Mouse (Mus musculus) gonadal fat pad, adult 2 months (tissue): ENCODE measurements around the gene E130309D02Rik. TPM values are rescaled to one million over a fixed set of nuclear protein-coding genes. Genes with fewer than 3 reads are reported as not detected.

Experiments
- DNase-seq: peaks from one replicate; pipeline ENCODE4 v3.0.0-alpha.2; 2012; ENCODE audit warnings: low read depth
- polyA plus RNA-seq: library from polyadenylated mRNA; depleted of rRNA; stranded (reverse); fragments of >200 nt; gene quantifications from 2 replicates; pipeline ENCODE4 v1.2.3, GENCODE M21; 2012

Gene E130309D02Rik
- polyA plus RNA-seq, 1 experiment: 12.8 TPM

GRCm38 (mm10) chr5:143309916-143310315 is 5.2 kb downstream of the E130309D02Rik start:
- peak; percentile 72 for DNase-seq

DNA sequence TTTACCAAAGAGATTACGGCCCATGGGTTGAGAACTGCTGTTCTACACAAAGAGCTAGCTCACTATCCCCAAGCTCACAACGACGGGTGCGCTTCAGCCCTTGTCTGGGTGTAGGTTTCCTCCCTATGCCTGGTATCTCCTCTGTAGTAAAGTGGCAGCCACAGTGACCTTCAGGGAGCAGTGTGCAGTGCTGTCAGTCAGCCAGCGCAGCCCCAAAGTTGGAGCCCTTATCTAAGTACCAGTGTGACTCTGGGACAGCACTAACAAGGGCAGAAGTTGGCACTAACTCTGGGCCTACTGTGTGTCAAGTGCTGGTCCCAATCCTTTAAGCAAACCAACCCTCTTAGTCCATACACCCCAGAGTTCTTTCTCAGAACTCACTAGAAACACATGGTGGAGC is 6.3 kb downstream of the E130309D02Rik start:
- DNase-seq: no peak

DNA sequence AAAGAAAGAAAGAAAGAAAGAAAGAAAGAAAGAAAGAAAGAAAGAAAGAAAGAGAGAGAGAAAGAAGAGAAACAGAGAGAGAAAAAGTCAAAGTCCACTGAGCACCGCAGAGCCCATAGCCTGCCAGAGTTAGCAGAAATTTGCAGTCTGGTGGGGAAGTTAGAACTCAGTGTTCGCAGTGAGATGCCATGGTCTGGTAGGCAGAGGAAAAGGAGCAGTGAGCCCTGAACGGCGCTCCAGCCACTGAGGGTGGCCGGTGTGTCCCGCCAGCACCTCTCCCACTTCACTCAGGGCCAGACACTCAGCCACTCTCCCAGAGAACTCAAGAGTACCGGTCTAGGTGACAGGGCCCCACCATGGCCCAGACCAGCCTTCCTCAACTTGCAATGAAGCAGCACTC is 10.9 kb downstream of the E130309D02Rik start:
- DNase-seq: no peak

DNA sequence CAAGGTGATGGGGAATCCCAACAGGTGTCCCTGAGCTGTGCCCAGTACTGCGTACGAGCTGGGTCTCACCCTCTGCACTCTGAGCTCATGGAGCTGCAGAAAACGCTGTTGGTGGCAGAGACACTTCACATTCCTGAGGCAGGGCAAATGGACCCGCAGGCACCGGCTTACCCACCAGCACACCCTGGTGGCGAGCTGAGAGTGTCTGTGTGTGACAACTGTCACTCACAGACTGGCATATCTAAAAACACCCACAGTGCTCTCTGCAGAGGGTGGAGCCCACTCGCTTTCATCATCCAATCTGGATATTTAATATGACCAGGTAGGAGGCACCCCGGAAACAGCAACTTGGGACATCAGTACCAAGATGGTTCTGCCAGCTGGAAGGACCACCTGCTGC is 13.9 kb downstream of the E130309D02Rik start:
- DNase-seq: no peak

DNA sequence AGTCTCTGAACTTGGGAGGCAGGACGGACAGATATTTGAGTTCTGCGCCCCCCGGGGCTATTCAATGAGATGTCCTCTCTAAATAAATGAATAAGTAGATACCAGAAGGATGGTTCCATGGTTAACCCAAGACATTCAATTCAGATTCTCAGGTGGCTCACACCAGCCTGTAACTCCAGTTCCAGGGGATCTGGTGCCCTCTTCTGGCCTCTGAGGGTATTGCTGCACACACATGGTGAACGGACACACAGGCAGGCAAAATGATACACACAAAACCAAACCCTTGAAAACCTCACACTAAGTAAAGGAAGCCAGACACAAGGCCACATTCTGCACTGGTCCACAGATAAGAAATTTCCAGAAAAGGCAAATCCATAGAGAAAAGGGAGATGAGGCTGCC is 15.5 kb downstream of the E130309D02Rik start:
- no peak for DNase-seq

DNA sequence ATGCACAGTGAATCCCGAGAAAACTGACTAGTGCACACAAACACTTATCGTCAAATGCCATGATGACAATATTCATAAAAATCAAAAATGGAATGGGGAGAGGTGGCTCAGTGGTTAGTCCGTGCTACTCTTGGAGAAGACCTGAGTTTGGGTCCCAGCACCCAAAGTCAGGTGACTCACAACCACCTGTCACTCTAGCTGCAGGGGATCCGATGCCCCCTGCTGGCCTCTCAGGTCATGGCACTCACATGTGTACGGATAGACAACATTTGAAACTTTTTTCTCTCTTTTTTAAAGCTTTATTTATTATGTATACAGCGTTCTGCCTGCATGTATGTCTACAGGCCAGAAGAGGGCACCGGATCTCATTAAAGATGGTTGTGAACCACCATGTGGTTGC is 16.8 kb downstream of the E130309D02Rik start:
- DNase-seq: no peak

DNA sequence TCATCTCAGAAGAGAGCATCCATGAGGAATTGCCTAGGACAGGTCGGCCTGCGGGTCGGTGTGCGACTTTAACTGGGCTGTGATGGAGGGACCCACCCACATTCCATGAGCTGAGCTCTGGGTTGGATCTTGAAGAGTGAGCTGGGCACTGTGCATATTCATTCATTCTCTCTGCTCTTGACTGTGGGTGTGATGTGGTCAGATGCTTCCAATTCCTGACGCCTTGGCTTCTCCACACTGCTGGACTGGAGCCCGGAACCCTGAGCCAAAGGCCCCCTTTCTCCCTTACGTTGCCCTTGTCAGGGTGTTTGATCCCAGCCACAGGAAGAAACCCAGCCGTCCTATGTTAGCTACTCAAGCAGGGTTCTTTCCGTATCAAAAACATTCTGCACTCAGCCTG is 17.2 kb downstream of the E130309D02Rik start:
- no peak for DNase-seq

DNA sequence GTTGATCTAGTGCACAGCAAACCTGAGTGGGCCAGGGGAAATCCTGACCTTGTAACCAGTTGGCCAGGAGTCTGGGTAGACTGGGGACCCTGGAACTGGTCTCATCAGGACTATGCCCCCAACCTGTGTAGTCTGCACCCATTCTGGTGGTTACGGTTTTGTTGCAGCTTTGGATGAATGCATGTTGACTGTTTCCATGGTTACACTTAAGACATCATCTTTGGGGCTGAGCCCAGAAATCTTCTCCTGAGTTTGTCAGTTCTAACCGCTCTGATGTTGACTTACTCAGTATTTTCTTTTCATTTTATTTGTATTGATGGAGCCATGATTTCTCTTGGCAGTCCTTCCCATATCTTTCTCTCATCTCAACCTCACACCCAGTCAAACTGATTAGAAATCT is 19.8 kb downstream of the E130309D02Rik start:
- DNase-seq: no peak

DNA sequence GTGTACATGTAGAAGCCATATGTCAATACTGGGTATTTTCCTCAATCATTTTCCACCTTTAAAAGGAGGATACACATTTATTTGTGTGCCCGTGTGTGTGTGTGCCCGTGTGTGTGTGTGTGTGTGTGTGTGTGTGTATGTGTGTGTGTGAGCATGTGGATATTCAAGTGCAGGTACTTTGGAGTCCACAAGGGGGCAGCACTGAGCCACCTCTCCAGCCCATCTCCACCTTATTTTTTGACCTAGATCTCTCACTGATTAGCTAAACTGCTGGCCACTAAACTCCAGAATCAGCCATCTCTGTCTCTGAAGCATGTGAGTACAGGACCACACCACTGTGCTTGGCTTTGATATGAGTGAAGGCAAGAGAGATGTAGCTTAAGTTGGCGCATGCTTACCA is 20.3 kb downstream of the E130309D02Rik start:
- no peak for DNase-seq

DNA sequence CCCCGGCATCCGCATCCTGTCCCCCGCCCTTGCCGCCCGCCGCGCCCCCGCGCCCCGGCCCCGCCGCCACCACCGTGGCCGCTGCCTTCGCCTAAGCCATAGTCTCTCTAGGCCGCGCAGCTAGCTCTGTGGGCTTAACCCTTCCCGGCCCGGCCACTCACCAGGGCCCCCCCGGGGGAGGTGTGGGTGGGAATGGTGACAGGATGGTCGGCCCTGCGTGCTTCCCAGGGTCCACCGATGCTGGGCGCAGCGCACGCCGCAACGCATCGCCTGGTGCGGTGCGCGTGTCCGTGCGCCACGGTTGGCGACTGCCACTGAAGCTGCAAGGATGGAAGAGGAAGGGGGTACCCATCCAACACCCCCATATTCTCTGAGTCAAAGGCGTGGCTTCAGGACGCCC is 21.8 kb downstream of the E130309D02Rik start, which contains the start of gene Zfp853:
TSS of gene Zfp853 (minus strand) at position 220 of the 400 bp plus-strand sequence.
- DNase-seq: no peak

- DNase-seq: no peak
Observed at GRCm38 (mm10) chr5:143292879-143293278, 22.3 kb downstream of the E130309D02Rik start.

DNA sequence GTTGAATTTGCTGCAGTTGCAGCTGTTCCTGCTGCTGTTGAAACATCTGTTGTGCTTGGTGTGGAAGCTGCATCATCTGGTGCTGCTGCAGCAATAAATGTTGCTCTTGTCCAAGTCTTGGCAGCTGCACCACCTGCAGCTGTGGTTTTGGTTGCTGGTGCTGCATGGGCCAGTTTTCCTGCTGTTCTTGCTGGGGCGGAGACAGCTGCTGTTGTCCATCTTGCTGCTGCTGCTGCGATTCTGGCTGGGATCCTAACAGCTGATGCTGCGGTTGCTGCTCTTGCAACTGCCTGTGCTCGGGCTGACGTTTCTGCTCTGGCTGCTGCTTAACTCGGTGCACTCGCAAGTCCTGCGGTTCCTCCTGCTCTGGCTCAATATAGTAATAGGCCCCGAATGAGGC is 25.9 kb downstream of the E130309D02Rik start:
- DNase-seq: no peak

DNA sequence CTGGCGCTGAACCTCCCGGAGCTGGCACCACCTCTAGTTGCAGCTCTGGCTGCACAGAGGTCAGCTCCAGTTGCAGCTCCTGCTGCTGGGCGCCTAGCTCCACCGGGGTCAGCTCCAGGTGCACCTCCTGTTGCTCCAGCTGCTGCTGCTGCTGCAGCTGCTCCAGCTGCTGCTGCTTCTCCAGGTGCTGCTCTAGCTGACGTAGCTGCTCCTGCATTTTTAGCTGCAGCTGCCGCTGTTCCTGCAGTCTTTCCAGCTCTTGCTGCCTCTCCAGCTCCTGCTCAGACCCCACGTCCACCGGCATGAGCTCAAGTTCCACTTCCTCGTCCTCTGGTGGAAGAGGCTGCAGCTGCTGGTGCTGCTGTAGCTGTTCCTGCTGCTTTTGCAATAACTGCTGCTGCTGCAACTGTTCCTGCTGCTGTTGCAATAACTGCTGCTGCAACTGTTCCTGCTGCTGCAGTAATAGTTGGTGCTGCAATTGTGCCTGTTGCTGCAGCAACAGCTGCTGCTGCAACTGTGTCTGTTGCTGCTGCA is 26.7 kb downstream of the E130309D02Rik start:
- no peak for DNase-seq

DNA sequence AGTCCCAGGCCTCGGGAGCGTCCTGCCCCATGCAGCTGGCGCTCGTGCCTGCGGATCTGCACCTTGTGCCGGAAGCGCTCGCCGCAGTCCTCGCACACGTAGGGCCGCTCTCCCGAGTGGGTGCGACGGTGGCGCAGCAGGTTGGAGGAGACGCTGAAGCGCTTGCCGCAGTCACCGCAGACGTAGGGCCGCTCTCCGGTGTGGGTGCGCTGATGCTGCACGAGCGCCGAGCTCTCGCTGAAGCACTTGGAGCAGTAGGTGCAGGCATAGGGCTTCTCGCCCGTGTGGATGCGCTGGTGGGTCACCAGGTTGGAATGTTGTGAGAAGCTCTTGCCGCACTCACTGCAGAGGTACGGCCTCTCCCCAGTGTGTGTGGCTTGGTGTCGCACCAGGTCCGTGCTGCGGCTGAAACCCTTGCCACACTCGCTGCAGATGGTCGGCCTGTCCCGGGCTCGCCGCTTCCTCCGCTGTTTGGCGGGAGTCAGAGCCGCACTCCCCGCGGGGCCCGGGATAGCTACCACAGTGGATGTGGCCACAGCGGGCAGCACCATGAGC is 27.3 kb downstream of the E130309D02Rik start:
- no peak for DNase-seq

- DNase-seq: no peak
Observed at GRCm38 (mm10) chr5:143284762-143285161, 30.4 kb downstream of the E130309D02Rik start.

DNA sequence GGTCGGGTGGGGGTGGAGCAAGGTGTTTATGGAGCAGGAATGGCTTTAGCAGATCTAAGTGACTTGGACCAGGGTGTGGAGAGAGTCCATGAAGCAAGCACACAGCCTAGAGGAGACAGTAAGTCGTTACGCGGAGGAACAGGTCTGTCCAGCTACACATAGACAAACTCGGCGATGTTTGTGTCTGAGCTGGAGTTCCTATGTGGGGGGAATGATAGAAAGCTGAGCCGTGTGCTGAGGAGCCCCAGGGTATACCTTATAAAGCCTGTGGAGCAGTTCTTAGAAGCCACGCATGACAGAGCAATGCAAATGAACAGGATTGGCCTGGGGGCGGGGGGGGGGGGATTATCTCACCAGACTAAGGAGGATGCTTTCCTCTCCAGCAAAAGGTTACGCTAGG is 35.9 kb downstream of the E130309D02Rik start:
- no peak for DNase-seq

DNA sequence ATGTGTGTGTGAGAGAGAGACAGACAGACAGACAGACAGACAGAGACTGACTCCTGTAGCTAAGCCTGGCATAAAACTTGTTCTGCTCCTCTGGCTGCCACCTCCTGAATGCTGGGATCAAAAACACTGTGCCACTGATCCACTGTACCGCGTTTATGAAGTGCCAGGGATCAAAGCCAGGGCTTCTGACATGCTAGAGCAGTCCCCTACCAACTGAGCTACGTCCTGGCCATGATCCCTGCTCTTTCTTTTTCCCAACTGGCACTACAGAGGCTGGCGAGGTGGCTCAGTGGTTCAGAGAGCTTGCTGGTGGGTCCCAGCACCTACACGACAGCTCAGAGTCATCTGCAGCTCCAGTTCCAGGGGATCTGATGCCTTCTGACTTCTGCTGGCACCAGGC is 39.4 kb downstream of the E130309D02Rik start:
- no peak for DNase-seq

DNA sequence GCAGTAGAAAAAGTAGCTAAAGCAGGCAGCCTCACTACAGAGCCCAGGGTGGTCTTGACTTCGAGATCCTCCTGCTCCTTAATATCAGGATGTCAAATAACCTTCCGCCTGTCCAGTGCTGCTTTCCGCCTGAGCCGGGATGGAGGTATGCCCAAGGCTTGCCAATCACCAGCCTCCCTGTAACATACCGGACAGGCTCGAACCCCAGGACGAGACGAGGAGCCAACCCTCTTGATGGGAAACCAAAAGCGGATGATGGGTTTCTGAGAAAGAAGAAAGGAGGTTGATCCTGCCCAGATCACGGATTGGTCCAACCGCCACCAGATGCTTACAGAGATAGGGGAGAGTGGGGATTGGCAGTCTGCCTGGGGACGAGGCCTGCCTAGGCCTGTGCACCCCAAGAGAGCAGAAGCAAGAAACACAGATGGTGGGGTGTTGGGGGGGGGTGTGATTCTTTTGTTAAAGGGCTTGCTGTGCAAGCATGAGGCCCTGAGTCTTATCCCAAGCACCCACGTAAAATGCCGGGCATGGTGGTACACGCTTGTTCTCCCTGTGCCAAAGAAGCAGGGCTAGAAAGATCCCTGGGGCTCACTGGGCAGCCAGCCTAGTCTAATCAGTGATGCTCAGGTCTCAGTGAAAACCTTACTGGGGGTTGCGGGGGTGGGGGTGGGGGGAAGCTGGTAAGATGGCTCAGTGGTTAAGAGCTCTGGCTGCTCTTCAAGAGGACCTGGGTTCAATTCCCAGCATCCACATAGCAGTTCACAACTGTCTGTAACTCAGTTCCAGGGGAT is 42.4 kb downstream of the E130309D02Rik start:
- DNase-seq: no peak

GRCm38 (mm10) chr5:143272108-143272507 is 43.1 kb downstream of the E130309D02Rik start:
- DNase-seq: no peak

DNA sequence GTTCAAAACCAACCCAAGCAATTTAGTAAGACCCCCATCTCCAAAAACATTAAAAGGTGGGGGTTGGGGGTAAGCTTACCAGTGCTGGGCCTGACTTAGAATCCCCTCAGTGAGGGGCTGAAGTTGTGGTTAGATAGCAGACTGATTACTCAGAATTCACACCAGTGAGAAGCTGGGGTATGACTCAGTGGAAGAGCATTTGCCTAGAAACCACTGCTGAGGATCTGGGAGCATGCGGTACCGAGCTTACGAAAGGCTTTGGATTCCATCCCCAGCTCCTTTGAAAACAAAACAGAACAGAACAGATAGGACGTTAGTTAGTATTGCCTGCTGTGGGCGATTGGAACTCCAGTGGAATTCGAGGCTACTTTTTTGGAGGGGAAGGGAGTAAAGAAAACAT is 43.5 kb downstream of the E130309D02Rik start:
- DNase-seq: no peak

- DNase-seq: no peak
Observed at GRCm38 (mm10) chr5:143270151-143270519, 45.0 kb downstream of the E130309D02Rik start.

DNA sequence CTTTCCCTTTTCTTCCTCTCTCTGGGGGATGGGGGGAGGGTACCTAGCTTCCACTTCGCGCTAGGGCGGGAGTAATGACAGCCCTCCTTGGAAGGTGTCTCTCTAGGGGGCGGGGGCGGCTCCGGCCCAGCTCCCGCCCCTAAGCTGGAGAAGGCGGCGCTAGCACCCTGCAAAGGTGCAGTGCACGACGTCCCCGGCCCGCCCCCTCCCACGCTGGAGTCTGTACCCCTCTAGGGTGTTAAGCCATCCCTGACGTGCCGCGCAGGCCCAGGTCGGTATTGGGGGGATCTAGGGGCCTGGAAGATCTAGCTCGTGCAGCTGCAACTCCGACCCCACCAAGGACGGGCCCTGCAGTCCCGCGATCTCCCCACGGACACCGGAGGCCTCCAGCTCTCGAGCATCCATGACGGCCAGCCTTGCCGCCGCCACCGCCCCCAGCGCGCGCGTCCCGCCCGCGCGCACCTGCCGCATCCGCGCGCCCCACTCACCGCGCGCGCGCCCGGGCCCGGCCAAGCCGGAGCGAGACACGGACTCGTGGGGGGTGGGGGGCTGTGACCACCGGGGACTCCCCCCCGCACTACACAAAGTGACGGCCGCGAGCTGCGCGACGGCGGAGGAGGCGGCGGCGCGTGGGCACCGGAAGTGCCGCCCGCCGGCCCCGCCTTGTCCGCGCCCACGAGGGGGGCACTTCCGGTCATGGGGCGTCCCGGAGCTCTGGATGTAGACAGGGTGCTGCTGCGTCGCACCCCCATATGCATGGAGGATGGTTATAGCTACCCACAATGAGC is 45.6 kb downstream of the E130309D02Rik start, which contains the start of gene Zfp316:
TSS of gene Zfp316 (minus strand) at position 660 of the 788 bp plus-strand sequence.
- no peak for DNase-seq
